Mouse (Mus musculus) ovary, postnatal 36 days (tissue): ENCODE results near the gene Sipa1l3.

Experiments
- DNase-seq: peaks from one replicate; pipeline ENCODE4 v3.0.0; 2022; ENCODE audit warnings: low spot score, mixed read lengths

Gene Sipa1l3

DNA sequence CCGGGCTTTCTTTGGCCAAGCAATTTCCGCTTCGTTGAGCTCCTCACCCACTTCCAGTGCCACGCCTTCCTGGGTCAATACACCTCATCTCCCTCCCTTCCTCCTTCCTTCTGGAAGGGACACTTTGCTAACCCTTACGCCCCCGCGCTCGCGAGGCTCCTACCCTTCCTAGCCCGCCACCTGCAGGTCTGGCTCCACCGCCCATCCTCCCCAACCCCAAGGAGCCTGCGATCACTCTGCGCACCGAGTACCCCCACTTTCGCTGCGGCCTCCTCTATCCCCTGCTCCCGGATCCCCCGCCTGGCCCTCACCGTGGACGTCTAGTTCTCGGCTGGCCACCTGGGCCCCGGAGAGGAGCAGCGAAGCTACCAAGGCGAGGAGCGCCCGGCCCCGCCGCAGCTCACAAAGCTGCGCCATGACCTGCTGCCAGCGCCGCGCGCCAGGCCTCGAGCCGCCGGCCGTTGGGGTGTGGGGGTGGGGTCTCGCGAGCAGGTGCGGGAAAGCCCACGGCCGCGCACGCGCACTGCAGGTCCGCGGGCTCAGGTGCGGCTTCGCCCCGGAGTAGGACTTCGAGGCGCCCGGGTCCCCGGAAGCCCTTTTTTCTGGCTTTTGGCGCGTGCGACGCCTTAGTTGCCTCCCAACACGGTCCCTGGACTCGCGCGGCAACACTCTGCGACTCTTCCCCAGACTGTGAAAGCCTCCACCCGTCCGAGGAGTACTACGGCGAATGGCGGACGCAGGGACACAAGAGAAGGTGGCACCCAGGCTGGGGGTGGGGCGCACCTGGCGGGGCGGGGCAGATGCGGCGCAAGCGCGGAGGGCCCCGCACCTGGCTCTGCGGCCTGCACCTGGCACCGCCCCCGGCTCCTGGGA lies 237.0 kb downstream of the Sipa1l3 start, which contains the start of gene Spint2:
Spint2 (minus strand) TSS at position 712 of the 873 bp plus-strand sequence.
- DNase-seq: peak; percentile 82

DNA sequence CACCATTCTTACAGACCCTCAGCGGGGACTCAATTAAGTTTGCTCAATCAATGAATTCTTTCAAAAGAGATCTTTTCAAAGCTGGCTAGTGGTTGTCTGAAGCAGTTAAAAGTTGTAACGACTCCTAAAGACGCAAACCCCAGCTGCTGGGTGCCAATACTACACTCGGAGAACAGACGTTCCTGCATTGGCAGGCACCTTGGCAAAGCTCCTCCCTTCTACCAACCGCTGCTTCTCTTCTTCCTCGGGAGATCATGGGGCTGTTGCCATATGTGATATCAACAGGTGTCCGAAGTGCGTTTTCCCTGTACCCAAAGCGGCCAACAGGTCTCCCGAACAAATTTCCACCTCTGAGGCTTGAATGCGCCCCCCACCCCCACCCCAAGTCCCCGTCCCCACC lies 237.6 kb downstream of the Sipa1l3 start:
- DNase-seq: no peak

DNA sequence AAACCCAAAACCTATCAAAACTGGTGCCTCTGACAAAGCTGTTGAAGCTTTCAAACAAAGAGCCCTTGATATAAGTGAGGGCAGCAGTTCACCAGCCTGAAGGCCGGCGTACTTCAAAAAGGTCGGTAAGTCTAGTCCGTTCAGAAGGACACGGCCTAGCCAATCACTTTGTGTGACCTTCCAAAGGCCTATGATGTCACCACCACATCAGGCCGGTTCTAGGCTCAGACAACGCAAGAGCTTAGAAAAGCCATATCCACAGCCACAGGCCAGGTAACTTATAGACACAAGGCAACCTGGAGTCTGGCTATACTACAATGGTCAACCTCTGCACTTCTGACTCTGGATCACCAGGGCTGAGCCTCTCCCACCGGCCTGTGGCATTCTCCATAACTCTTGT lies 238.5 kb downstream of the Sipa1l3 start:
- no peak for DNase-seq

DNA sequence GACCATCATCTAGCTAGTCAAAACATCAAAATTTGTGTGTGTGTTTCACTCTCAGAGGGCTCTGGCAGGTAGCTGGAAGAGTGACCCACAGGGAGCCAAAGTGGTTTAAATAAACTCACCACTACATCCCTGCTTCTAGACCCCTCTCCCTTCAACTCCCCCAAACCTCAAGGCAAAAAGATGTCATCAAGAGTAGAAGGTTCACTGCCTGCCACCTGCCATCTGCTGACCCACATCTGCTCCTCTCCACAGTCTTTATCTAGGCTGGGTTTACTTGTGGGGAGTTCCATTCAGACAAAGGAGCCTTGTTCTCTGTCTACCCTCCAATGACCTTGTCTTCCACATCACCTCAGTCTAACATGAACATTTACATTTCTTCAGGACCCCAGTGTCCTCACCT lies 239.2 kb downstream of the Sipa1l3 start:
- no peak for DNase-seq

DNA sequence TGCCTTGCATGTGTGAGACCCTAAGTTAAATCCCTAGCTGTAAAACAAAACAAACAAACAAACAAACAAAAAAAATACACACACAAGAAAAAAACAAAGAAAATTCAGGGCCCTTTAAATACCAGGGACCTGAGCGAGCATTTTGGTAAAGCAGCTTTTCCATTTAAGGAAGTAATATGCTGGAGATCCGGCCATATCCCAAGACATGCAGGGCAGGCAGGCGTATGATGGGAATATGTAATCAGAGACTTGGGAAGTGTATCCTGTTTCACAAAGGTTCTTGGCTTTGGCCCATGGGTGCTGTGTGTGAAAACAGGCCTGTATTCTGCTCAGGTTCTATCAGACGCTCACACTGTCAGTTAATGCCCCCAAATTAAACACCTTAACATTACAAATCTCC lies 240.9 kb downstream of the Sipa1l3 start:
- no peak for DNase-seq

DNA sequence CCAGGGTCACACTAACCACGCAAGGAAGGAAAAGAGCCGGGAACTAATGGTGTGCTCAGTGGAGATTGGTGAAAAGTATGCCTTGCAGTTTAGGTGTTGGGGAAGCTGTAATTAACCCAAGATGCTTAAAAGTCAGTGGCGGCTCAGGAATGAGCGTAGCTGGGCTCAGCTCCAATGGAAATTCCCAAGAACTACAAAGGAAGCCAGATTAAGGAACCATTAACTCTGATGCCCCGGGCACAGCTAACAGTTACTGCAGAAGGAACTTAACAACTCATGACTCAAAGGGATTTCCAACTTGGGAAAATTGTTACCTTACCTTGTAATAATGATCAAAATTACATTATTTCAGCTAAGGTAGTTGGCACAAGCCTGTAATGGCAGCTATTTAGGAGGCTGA lies 241.7 kb downstream of the Sipa1l3 start:
- DNase-seq: no peak

DNA sequence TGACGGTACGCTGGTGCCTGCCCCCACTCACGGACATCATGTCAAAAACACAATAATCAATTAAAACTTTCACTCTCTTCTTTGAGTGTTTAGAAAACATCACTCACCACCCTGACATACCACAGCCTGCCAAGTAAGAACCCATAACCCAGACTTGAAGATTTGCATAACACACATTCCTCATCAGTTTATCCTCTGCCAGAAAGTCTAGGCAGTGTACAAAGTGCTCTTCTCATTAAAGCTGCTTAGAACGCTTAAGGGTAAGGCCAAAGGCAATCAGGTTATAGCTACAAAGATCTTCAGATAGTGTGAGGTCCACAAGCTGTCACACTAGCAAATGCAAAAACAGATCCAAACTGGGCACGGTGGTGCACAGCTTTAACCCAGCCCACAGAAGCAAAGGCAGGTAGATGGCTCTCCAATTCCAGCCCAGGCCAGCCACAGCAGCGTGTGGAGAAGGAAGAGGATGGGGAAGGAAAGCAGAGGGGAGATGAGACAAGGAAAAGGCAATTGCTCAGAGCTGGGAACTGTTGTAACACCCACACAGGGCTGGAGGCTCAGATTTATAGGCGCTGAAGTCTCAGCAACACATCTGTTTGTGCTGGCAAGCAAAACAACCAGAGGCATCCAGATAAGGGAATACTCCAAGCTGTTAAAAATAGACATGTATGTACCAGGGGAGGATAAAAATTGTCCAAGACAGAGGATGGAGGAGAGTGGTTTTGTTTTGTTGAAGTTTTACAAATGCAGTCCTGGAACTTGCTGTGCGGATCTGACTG lies 246.6 kb downstream of the Sipa1l3 start:
- no peak for DNase-seq

DNA sequence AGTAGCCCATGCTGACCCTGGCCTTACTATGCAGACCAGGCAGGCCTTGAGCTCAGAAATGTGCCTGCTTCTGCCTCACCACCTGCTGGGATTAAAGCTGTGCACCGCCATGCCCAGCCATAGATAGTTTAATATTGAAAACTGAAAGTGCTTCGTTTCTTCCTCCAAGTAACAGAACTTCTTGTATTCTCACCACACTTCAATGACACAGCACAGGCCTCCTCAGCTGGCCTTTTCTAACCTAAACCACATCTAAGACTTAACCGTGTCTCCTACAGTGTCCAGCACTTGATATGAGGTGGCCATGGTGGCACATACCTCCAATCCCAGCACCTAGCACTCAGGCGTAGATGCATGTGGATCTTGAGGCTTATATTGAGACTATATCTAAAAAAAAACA lies 248.0 kb downstream of the Sipa1l3 start:
- DNase-seq: no peak
